Mouse (Mus musculus): Measurements from ENCODE around the gene Casz1. TPM values are rescaled to one million over a fixed set of nuclear protein-coding genes. Genes with fewer than 3 reads are reported as not detected.

Casz1 gene
- polyA plus RNA-seq, 1 experiment from 2014 or later, result 19.9 TPM

DNA sequence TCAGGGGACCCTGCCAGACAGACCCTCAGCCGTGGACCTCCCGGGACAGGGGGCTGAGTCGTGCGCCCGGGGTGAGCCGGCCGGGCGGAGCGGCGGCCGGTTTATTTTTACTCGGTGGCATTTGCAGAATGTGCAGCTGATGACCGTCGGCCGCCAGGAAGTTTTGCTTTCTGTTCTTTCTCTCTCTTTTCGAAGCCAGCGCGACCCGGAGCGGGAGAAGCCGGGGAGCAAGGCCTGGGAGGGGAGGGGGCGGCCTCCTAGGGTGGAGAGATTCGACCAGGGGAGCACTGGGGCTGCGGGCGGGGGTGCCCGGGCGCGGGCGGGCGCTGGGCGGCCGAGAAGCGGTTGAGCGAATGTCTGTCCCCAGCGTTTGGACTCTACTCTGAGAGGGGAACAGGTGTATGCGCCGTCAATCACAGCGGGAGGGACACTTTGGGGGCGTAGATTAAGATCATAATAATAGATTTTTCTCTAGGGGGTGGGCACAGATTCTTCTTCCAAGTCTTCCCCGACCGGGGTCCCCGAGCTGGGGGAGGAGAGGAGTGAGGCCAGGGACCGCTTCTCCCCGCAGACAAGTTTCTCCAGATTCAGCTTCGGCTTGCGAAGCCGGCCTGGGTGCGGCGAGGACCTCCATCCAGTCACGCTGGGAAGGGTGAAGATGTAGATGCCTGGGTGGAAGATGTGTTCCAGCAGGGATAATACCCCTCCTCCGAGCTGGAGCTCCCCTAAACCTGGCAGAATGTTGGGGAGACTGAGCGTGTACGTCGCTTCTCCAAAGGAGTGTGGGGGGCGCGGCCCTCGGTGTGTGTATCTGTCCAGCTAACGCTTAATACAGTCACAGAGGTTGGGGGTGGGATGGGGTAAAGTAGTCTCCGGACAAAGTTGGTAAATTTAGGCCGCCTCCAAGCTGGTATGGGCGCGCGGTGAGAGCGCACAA, 1.9 kb downstream of the Casz1 start:
- Histone ChIP-seq H3K9me3 (replicated peaks; ENCODE audit: control insufficient read depth, low read length) (no peaks in the 10 kb centered on the region), H3K27me3 (ENCODE audit: control insufficient read depth, insufficient read depth, low read length) (peaks cover 15% of the 10 kb centered on the region), H3K36me3 (ENCODE audit: control insufficient read depth, insufficient read depth, low read length) (no peaks in the 10 kb centered on the region), H3K4me3 (ENCODE audit: low read depth, low read length) (peak overlapping the region; percentile 74), H3K4me2 (peak overlapping the region; percentile 88), H3K4me1 (ENCODE audit: control insufficient read depth, insufficient read depth, low read length) (peaks cover 29% of the 10 kb centered on the region), H3K27ac (ENCODE audit: low read depth, low read length) (peak overlapping the region; percentile 91), H3K9ac (ENCODE audit: low read depth, low read length) (peak overlapping the region; percentile 83)
- under 1% methylated on average over 61 of the region's 64 CpGs for WGBS (ENCODE audit: insufficient replicate concordance)
- no peak for ATAC-seq (replicated peaks; ENCODE audit: insufficient number of reproducible peaks, low FRiP score, low TSS enrichment)

DNA sequence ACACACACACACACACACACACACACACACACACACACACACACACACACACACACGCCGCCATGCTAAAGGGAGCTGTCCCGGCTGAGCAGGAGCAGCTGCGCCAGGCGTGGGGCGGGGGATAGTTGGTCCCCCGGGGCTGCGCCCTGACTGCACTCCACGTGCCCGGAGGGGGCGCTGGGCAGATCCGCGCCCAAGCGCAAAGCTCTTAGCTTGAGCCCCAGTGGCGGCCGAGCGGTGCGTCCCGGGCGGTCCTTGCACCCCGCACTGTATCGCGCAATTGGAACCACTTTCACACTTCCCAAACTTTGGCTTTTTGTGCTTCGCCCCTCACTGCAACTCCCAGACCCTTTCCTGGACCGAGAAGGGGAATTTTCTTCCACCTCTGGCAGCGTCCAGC, 2.6 kb downstream of the Casz1 start:
- Histone ChIP-seq H3K4me1 (ENCODE audit: control insufficient read depth, insufficient read depth, low read length) (peaks cover 37% of the 10 kb centered on the region), H3K9me3 (replicated peaks; ENCODE audit: control insufficient read depth, low read length) (no peaks in the 10 kb centered on the region), H3K27ac (ENCODE audit: low read depth, low read length) (peak overlapping the region; percentile 91; the same call in 1 of the 2 replicates), H3K36me3 (ENCODE audit: control insufficient read depth, insufficient read depth, low read length) (no peaks in the 10 kb centered on the region), H3K9ac (ENCODE audit: low read depth, low read length) (peak overlapping the region; percentile 83), H3K4me2 (peak overlapping the region; percentile 88), H3K27me3 (ENCODE audit: control insufficient read depth, insufficient read depth, low read length) (peaks cover 15% of the 10 kb centered on the region), H3K4me3 (ENCODE audit: low read depth, low read length) (peak overlapping the region; percentile 74)
- WGBS (ENCODE audit: insufficient replicate concordance), result 1% methylated on average over 24 of the region's 26 CpGs
- no peak for ATAC-seq (replicated peaks; ENCODE audit: insufficient number of reproducible peaks, low FRiP score, low TSS enrichment)

DNA sequence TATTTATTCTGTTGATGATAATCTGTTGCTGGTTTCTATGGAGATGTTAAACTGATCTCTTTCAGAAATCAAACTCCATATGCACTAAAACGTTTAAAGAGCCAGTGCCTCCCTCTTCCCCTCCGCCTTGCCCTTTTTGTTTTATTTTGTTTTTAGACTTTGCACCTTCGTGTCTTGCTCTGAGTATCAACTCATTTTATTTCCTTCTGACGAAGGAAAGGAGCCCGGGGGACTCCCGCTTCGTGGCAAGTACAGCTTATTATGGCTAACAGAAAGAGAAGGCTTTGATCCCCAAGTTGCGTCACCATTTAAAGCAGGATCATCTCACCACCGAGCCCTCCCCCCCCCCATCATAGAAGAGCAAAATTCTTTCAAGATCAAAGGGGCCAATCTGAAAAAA, 3.2 kb downstream of the Casz1 start:
- H3K36me3 ChIP-seq (ENCODE audit: control insufficient read depth, insufficient read depth, low read length), result no peaks in the 10 kb centered on the region
- peak overlapping the region; percentile 83 for H3K9ac ChIP-seq (ENCODE audit: low read depth, low read length)
- H3K27ac ChIP-seq (ENCODE audit: low read depth, low read length), result peak overlapping the region; percentile 91; the same call in 1 of the 2 replicates
- H3K4me3 ChIP-seq (ENCODE audit: low read depth, low read length), result peak overlapping the region; percentile 74
- ATAC-seq (replicated peaks; ENCODE audit: insufficient number of reproducible peaks, low FRiP score, low TSS enrichment), result no peak
- no peaks in the 10 kb centered on the region for H3K9me3 ChIP-seq (replicated peaks; ENCODE audit: control insufficient read depth, low read length)
- H3K4me1 ChIP-seq (ENCODE audit: control insufficient read depth, insufficient read depth, low read length), result peaks cover 42% of the 10 kb centered on the region
- peak overlapping the region; percentile 88 for H3K4me2 ChIP-seq
- peaks cover 17% of the 10 kb centered on the region for H3K27me3 ChIP-seq (ENCODE audit: control insufficient read depth, insufficient read depth, low read length)
- WGBS (ENCODE audit: insufficient replicate concordance), result 2% methylated on average over 9 of the region's 9 CpGs

DNA sequence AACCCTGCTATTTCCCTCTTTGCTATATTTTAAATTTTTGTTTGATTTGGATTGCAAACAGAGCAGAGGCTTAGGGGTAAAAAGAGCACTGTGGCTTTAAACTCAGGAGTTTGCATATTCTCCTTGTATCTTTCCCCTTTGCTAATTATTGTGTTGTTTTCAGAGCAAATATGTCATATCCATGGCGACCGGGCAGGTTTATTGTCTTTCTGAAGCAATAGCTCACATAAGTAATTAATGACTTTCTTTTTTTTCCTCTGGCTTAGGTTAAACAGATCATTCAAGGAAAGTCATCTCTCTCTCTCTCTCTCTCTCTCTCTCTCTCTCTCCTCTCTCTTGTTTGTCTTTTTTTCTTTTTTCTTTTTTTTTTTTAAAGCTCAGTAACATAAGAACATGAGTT, 4.6 kb downstream of the Casz1 start:
- Histone ChIP-seq H3K36me3 (ENCODE audit: control insufficient read depth, insufficient read depth, low read length) (no peaks in the 10 kb centered on the region), H3K27me3 (ENCODE audit: control insufficient read depth, insufficient read depth, low read length) (peaks cover 19% of the 10 kb centered on the region), H3K9me3 (replicated peaks; ENCODE audit: control insufficient read depth, low read length) (no peaks in the 10 kb centered on the region), H3K9ac (ENCODE audit: low read depth, low read length) (no peak overlapping the region), H3K4me3 (ENCODE audit: low read depth, low read length) (no peak overlapping the region), H3K27ac (ENCODE audit: low read depth, low read length) (no peak overlapping the region), H3K4me2 (no peak overlapping the region), H3K4me1 (ENCODE audit: control insufficient read depth, insufficient read depth, low read length) (peaks cover 51% of the 10 kb centered on the region)
- 48% methylated on average over 2 of the region's 2 CpGs for WGBS (ENCODE audit: insufficient replicate concordance)
- no peak for ATAC-seq (replicated peaks; ENCODE audit: insufficient number of reproducible peaks, low FRiP score, low TSS enrichment)

DNA sequence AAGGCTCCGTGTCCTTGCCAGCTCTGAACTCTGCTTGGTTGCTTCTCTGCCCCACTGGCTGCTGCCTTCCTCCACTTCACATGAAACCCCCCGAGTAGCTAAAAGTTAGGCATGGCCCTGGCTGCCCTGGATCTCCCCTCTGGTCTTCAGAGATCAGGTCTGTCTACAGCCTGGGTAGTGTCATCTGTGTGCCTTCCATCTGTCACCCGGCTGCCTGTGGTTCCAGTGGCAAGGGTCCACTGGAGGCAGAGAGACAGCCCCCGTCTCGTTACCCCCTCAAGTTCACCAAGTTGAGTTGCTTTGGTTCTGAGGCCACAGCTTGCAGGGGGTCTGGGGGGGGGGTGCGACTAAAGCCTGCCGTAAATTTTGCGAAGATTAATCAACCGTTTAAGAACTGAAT, 6.5 kb downstream of the Casz1 start:
- Histone ChIP-seq H3K27ac (ENCODE audit: low read depth, low read length) (0 out of 2 replicates have a peak overlapping the region, but pooled peaks have one; percentile 7), H3K9me3 (replicated peaks; ENCODE audit: control insufficient read depth, low read length) (no peaks in the 10 kb centered on the region), H3K4me1 (ENCODE audit: control insufficient read depth, insufficient read depth, low read length) (peaks cover 69% of the 10 kb centered on the region), H3K4me2 (peak overlapping the region; percentile 42), H3K4me3 (ENCODE audit: low read depth, low read length) (no peak overlapping the region), H3K27me3 (ENCODE audit: control insufficient read depth, insufficient read depth, low read length) (peaks cover 11% of the 10 kb centered on the region), H3K36me3 (ENCODE audit: control insufficient read depth, insufficient read depth, low read length) (no peaks in the 10 kb centered on the region), H3K9ac (ENCODE audit: low read depth, low read length) (peak overlapping the region; percentile 31)
- WGBS (ENCODE audit: insufficient replicate concordance), result 51% methylated on average over 9 of the region's 9 CpGs
- ATAC-seq (replicated peaks; ENCODE audit: insufficient number of reproducible peaks, low FRiP score, low TSS enrichment), result no peak

DNA sequence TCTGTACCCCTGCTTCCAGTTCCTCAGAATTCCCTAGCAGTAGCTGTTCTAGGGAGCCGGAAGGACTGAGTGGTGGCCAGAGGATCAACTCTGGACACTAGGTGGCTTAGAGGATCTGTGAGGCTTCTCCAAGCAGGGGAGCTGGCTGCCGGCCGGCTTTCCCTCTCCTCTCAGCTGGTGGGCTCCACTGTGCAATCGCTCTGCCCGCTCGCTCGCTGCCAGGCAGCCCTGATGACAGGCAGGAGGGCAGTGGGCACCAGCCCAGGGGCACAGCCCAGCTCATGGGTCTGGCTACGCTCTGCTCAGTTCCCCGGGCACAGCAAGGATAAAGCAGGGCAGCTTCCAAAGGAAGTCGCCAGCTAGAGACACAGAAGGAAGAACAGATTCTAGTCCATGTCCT, 7.7 kb downstream of the Casz1 start:
- no peak overlapping the region for H3K27ac ChIP-seq (ENCODE audit: low read depth, low read length)
- H3K4me1 ChIP-seq (ENCODE audit: control insufficient read depth, insufficient read depth, low read length), result peaks cover 79% of the 10 kb centered on the region

DNA sequence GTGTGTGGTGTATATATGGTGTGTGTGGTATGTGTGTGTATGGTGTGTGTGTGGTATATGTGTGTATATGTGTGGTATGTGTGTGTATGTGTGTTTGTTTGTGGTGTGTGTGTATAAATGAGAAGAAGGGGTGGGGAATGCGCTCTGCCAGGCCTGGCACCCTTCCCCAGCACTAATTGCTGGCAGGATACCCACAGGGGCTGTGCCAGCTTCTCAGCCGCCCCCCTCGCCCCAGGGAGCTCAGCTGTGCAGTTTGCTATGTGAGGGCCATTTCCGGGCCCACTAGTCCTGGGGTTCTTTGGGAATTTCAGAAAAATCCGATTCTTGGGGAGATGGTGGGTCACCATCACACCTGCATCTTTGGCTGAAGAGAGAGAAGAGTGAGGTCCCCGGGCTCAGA, 9.0 kb downstream of the Casz1 start:
- ATAC-seq (replicated peaks; ENCODE audit: insufficient number of reproducible peaks, low FRiP score, low TSS enrichment), result no peak
- H3K27ac ChIP-seq (ENCODE audit: low read depth, low read length), result no peak overlapping the region
- H3K36me3 ChIP-seq (ENCODE audit: control insufficient read depth, insufficient read depth, low read length), result no peaks in the 10 kb centered on the region
- H3K27me3 ChIP-seq (ENCODE audit: control insufficient read depth, insufficient read depth, low read length), result peaks cover 11% of the 10 kb centered on the region
- H3K4me2 ChIP-seq, result no peak overlapping the region; the same call in 1 of the 2 replicates
- no peak overlapping the region; the same call in 1 of the 2 replicates for H3K9ac ChIP-seq (ENCODE audit: low read depth, low read length)
- no peaks in the 10 kb centered on the region for H3K9me3 ChIP-seq (replicated peaks; ENCODE audit: control insufficient read depth, low read length)
- H3K4me3 ChIP-seq (ENCODE audit: low read depth, low read length), result no peak overlapping the region; the same call in 1 of the 2 replicates
- WGBS (ENCODE audit: insufficient replicate concordance), result 79% methylated on average over 6 of the region's 6 CpGs
- peaks cover 80% of the 10 kb centered on the region for H3K4me1 ChIP-seq (ENCODE audit: control insufficient read depth, insufficient read depth, low read length)

More for the DNA sequence above, 7.7 kb downstream of the Casz1 start:
- no peaks in the 10 kb centered on the region for H3K9me3 ChIP-seq (replicated peaks; ENCODE audit: control insufficient read depth, low read length)
- H3K4me2 ChIP-seq, result peak overlapping the region; percentile 57
- no peak; the same call in 1 of the 2 replicates for ATAC-seq (replicated peaks; ENCODE audit: insufficient number of reproducible peaks, low FRiP score, low TSS enrichment)
- H3K4me3 ChIP-seq (ENCODE audit: low read depth, low read length), result no peak overlapping the region
- H3K27me3 ChIP-seq (ENCODE audit: control insufficient read depth, insufficient read depth, low read length), result peaks cover 11% of the 10 kb centered on the region
- peak overlapping the region; percentile 66 for H3K9ac ChIP-seq (ENCODE audit: low read depth, low read length)
- no peaks in the 10 kb centered on the region for H3K36me3 ChIP-seq (ENCODE audit: control insufficient read depth, insufficient read depth, low read length)
- 11% methylated on average over 10 of the region's 10 CpGs for WGBS (ENCODE audit: insufficient replicate concordance)

DNA sequence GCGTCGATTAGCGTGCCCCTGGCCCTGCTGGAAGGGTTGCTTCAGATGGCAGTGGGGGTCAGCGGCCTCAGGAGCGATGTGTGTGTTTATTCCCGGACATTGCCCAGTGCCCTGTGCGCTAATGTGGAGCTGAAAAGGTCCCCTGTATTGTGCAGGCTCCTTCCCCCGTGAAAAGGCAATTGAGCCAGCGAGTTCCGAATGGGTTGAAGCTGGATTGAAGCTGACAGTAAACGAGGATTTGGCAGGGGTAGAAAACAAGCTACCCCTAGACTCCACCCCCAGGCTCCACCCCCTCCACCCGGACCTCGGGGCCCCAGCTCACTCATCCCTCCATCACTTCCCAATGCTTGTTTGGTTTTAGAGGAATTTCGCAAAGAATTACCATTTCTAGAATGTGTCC, 12.3 kb downstream of the Casz1 start:
- no peaks in the 10 kb centered on the region for H3K9me3 ChIP-seq (replicated peaks; ENCODE audit: control insufficient read depth, low read length)
- H3K4me3 ChIP-seq (ENCODE audit: low read depth, low read length), result no peak overlapping the region
- 0 out of 2 replicates have a peak overlapping the region, but pooled peaks have one; percentile 22 for H3K9ac ChIP-seq (ENCODE audit: low read depth, low read length)
- H3K27me3 ChIP-seq (ENCODE audit: control insufficient read depth, insufficient read depth, low read length), result peaks cover 11% of the 10 kb centered on the region; the same call in 1 of the 2 replicates
- no peaks in the 10 kb centered on the region for H3K36me3 ChIP-seq (ENCODE audit: control insufficient read depth, insufficient read depth, low read length)
- no peak for ATAC-seq (replicated peaks; ENCODE audit: insufficient number of reproducible peaks, low FRiP score, low TSS enrichment)
- WGBS (ENCODE audit: insufficient replicate concordance), result 13% methylated on average over 14 of the region's 14 CpGs
- peaks cover 66% of the 10 kb centered on the region for H3K4me1 ChIP-seq (ENCODE audit: control insufficient read depth, insufficient read depth, low read length)
- peak overlapping the region; percentile 32 for H3K4me2 ChIP-seq
- no peak overlapping the region for H3K27ac ChIP-seq (ENCODE audit: low read depth, low read length)

All from heart, embryonic 11.5 days (tissue).